Mouse (Mus musculus) heart, adult 2 months (tissue): ENCODE results near the gene Cfap221. TPM values are rescaled to one million over a fixed set of nuclear protein-coding genes. Genes with fewer than 3 reads are reported as not detected.

ENCODE experiments used
- DNase-seq, 2 experiments: peaks; one replicate each; pipeline ENCODE4 v3.0.0; 2021
- H3K27ac ChIP-seq: fragments of 200-600 bp; 2 replicates; pipeline ENCODE4 v1.8.1; 2022
- H3K27me3 ChIP-seq: fragments of 200-500 bp; 2 replicates; pipeline ENCODE4 v1.6.1; 2012; ENCODE audit warnings: mild to moderate bottlenecking, low read length, inconsistent platforms, mixed read lengths; ENCODE audit not compliant: control insufficient read depth, insufficient read depth
- H3K36me3 ChIP-seq: fragments of 200-500 bp; 2 replicates; pipeline ENCODE4 v1.6.1; 2012; ENCODE audit warnings: low read length, inconsistent platforms; ENCODE audit not compliant: control insufficient read depth, insufficient read depth
- H3K4me1 ChIP-seq: fragments of 200-500 bp; 2 replicates; pipeline ENCODE4 v1.6.1; 2011; ENCODE audit warnings: low read length; ENCODE audit not compliant: control insufficient read depth, insufficient read depth
- H3K4me3 ChIP-seq: fragments of 200-600 bp; 2 replicates; pipeline ENCODE4 v1.8.1; 2022
- H3K79me2 ChIP-seq: fragments of 200-500 bp; replicated peaks from 2 replicates; pipeline ENCODE4 v1.6.1; 2012; ENCODE audit warnings: mild to moderate bottlenecking, inconsistent platforms, low read length, moderate library complexity, mixed read lengths; ENCODE audit not compliant: control insufficient read depth, insufficient read depth
- H3K9ac ChIP-seq: fragments of 200-500 bp; 2 replicates; pipeline ENCODE4 v1.6.1; 2012; ENCODE audit warnings: low read depth, mild to moderate bottlenecking, control low read depth, inconsistent platforms, low read length, mixed read lengths
- CTCF ChIP-seq: fragments of 200-600 bp; IDR thresholded peaks from 2 replicates; pipeline ENCODE4 v1.8.1; 2022; ENCODE audit warnings: antibody characterized with exemption, mild to moderate bottlenecking, moderate library complexity
- EP300 ChIP-seq: fragments of 200-500 bp; IDR thresholded peaks from 2 replicates; pipeline ENCODE4 v1.6.1; 2011; ENCODE audit warnings: low read depth, low read length, control low read depth; ENCODE audit not compliant: insufficient read depth
- POLR2A ChIP-seq: fragments of 200-500 bp; IDR thresholded peaks from 2 replicates; pipeline ENCODE4 v1.6.1; 2011; ENCODE audit warnings: mild to moderate bottlenecking, low read depth, low read length, control low read depth; ENCODE audit not compliant: insufficient read depth
- WGBS: fragments of 180-500 bp; shearing (Covaris S2); methylation state at CpG from one replicate; pipeline ENCODE4 v1.1.7; 2018; 5-methylcytosine and 5-hydroxymethylcytosine counted together
- intact Hi-C: fragments of 180-260 bp; cut with DNase I; formaldehyde crosslinking; loops from one replicate; pipeline ENCODE4 v1.15.1; 2025
- long read RNA-seq: library from polyadenylated mRNA; stranded (forward); transcript quantifications from one replicate; pipeline ENCODE4 v2.0.0, GENCODE M21; 2021
- polyA plus RNA-seq: library from polyadenylated mRNA; depleted of rRNA; stranded (reverse); fragments of >200 nt; gene quantifications from 2 replicates; pipeline ENCODE4 v1.2.3, GENCODE M21; 2012; rRNA removed
- total RNA-seq, 2 experiments: library from RNA; stranded (reverse); gene quantifications; 2 replicates each; pipeline ENCODE4 v1.2.3; 2021

Gene Cfap221
- total RNA-seq (not detected), polyA plus RNA-seq (0.25 TPM in 1 of 2 replicates, not detected in the other)
- long read RNA-seq: 0 reads

GRCm38 (mm10) chr1:119996798-119997581 is at the start of gene Cfap221:
Cfap221 (minus strand) TSS chr1:119997234.
- no peak within 1 kb of the TSS for H3K27ac ChIP-seq
- no peaks in the 10 kb centered on the region for H3K4me1 ChIP-seq
- 7% methylated on average over 30 of the region's 30 CpGs for WGBS
- intact Hi-C loops: no loop called here
- DNase-seq: peak; percentile 52 to 56
- no peaks in the 10 kb centered on the region; the same call in 1 of the 2 replicates for H3K27me3 ChIP-seq
- TF ChIP-seq EP300: no peak
- no peak for TF ChIP-seq POLR2A
- TF ChIP-seq CTCF: no peak
- H3K79me2 ChIP-seq: no peaks in the 10 kb centered on the region
- no peak within 1 kb of the TSS for H3K9ac ChIP-seq
- no peaks in the 10 kb centered on the region for H3K36me3 ChIP-seq
- H3K4me3 ChIP-seq: peak within 1 kb of the TSS; percentile 47

GRCm38 (mm10) chr1:120044584-120044983 is 47.5 kb upstream of the Cfap221 start:
- TF ChIP-seq POLR2A: no peak
- no peak for TF ChIP-seq CTCF
- no peak for TF ChIP-seq EP300
- intact Hi-C loops: no loop called here
- Histone ChIP-seq H3K27me3 (no peaks in the 10 kb centered on the region), H3K9ac (no peak overlapping the region), H3K36me3 (no peaks in the 10 kb centered on the region), H3K27ac (no peak overlapping the region), H3K4me1 (no peaks in the 10 kb centered on the region), H3K79me2 (no peaks in the 10 kb centered on the region), H3K4me3 (no peak overlapping the region)
- DNase-seq: no peak
- WGBS: 61% methylated on average over 16 of the region's 16 CpGs

- Histone ChIP-seq H3K27ac (no peak overlapping the region), H3K36me3 (no peaks in the 10 kb centered on the region), H3K4me1 (no peaks in the 10 kb centered on the region), H3K27me3 (no peaks in the 10 kb centered on the region), H3K79me2 (no peaks in the 10 kb centered on the region), H3K4me3 (no peak overlapping the region), H3K9ac (no peak overlapping the region)
- 86% methylated on average over 8 of the region's 8 CpGs for WGBS
- no peak for DNase-seq
- intact Hi-C loops: no loop called here
- no peak for TF ChIP-seq CTCF
- no peak for TF ChIP-seq POLR2A
- TF ChIP-seq EP300: no peak
Measured at GRCm38 (mm10) chr1:120042421-120042820, 45.4 kb upstream of the Cfap221 start.

GRCm38 (mm10) chr1:120038594-120038993 is 41.6 kb upstream of the Cfap221 start:
- Histone ChIP-seq H3K9ac (no peak overlapping the region), H3K36me3 (no peaks in the 10 kb centered on the region), H3K4me1 (no peaks in the 10 kb centered on the region), H3K4me3 (no peak overlapping the region), H3K27ac (no peak overlapping the region), H3K79me2 (no peaks in the 10 kb centered on the region), H3K27me3 (no peaks in the 10 kb centered on the region)
- no peak for DNase-seq
- no peak for TF ChIP-seq CTCF
- TF ChIP-seq POLR2A: no peak
- TF ChIP-seq EP300: no peak
- WGBS: 76% methylated on average over 9 of the region's 9 CpGs
- intact Hi-C loops: no loop called here

- H3K27ac ChIP-seq: no peak overlapping the region
- WGBS: 56% methylated on average over 9 of the region's 9 CpGs
Measured at GRCm38 (mm10) chr1:120037021-120037683, 40.1 kb upstream of the Cfap221 start.

More at GRCm38 (mm10) chr1:120037021-120037683, 40.1 kb upstream of the Cfap221 start:
- no peak overlapping the region for H3K9ac ChIP-seq
- no peaks in the 10 kb centered on the region for H3K36me3 ChIP-seq
- no peaks in the 10 kb centered on the region for H3K4me1 ChIP-seq
- H3K4me3 ChIP-seq: no peak overlapping the region
- intact Hi-C loops: no loop called here
- DNase-seq: no peak
- no peak for TF ChIP-seq CTCF
- no peak for TF ChIP-seq EP300
- no peak for TF ChIP-seq POLR2A
- H3K79me2 ChIP-seq: no peaks in the 10 kb centered on the region
- H3K27me3 ChIP-seq: no peaks in the 10 kb centered on the region
